Mouse (Mus musculus): ENCODE data around the gene Grk5. TPM values are rescaled to one million over a fixed set of nuclear protein-coding genes. Genes with fewer than 3 reads are reported as not detected.

The Grk5 gene
- polyA plus RNA-seq, 1 experiment from 2014 or later, result 0.72 TPM

DNA sequence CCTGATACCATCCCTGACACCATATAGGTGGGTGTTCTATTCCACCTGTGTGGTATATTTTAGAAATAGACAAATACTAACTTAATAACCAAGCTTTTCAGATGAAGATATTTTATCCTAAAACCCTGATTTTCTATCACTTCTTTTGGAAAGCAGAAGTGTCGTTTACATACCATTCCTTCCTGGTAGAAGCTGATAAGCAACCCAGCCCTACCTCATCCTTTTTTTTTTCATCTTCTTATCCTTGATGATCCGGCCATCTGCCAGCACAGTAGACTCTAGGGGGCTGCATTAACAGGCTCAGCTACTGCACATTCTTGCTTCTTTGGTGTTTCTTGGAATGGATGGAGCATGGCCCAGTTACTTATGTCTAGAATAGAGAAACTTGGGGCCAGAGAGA lies 195.7 kb downstream of the Grk5 start:
- WGBS (ENCODE audit: insufficient replicate concordance), result 27% methylated on average over 2 of the region's 2 CpGs
- H3K27ac ChIP-seq (ENCODE audit: low read length), result no peak overlapping the region
- no peak overlapping the region for H3K4me2 ChIP-seq (ENCODE audit: low read depth, low read length)
- ATAC-seq (ENCODE audit: low read depth), result no peak
- no peaks in the 10 kb centered on the region for H3K9me3 ChIP-seq (replicated peaks; ENCODE audit: control insufficient read depth, low read length)
- H3K4me1 ChIP-seq (ENCODE audit: control insufficient read depth, low read depth, low read length), result no peaks in the 10 kb centered on the region; the same call in 1 of the 2 replicates
- no peak overlapping the region for H3K4me3 ChIP-seq (ENCODE audit: low read depth, low read length)
- no peaks in the 10 kb centered on the region for H3K27me3 ChIP-seq (ENCODE audit: control insufficient read depth, insufficient read depth, low read depth, low read length)
- no peak overlapping the region for H3K9ac ChIP-seq (ENCODE audit: low read depth, low read length)
- H3K36me3 ChIP-seq (ENCODE audit: control insufficient read depth, insufficient read depth), result no peaks in the 10 kb centered on the region

DNA sequence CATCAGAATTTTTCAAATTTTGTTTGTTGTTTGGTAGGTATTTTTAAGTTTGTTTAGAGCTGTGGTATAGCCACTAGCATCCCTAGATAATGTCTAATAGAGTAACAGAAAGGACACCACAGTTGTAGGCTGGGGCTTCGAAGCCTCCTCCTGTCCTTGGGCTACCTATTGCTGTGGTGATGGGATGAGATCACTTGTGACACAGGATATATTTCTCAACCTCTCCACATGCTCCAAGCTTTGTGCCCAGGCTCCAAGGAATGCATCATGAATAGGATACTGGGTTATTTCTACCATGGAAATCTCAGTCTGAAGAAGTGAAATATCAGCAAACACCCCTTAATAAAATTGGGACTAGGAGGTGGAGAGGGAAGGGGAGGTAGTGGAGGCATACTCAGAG lies 198.2 kb downstream of the Grk5 start:
- no peaks in the 10 kb centered on the region for H3K36me3 ChIP-seq (ENCODE audit: control insufficient read depth, insufficient read depth)
- no peak for ATAC-seq (ENCODE audit: low read depth)
- H3K4me3 ChIP-seq (ENCODE audit: low read depth, low read length), result no peak overlapping the region
- no peak overlapping the region for H3K4me2 ChIP-seq (ENCODE audit: low read depth, low read length)
- no peaks in the 10 kb centered on the region for H3K27me3 ChIP-seq (ENCODE audit: control insufficient read depth, insufficient read depth, low read depth, low read length)
- no peak overlapping the region for H3K27ac ChIP-seq (ENCODE audit: low read length)
- no peaks in the 10 kb centered on the region for H3K9me3 ChIP-seq (replicated peaks; ENCODE audit: control insufficient read depth, low read length)
- no peaks in the 10 kb centered on the region; the same call in 1 of the 2 replicates for H3K4me1 ChIP-seq (ENCODE audit: control insufficient read depth, low read depth, low read length)
- 82% methylated on average over 1 of the region's 1 CpGs for WGBS (ENCODE audit: insufficient replicate concordance)
- no peak overlapping the region for H3K9ac ChIP-seq (ENCODE audit: low read depth, low read length)

DNA sequence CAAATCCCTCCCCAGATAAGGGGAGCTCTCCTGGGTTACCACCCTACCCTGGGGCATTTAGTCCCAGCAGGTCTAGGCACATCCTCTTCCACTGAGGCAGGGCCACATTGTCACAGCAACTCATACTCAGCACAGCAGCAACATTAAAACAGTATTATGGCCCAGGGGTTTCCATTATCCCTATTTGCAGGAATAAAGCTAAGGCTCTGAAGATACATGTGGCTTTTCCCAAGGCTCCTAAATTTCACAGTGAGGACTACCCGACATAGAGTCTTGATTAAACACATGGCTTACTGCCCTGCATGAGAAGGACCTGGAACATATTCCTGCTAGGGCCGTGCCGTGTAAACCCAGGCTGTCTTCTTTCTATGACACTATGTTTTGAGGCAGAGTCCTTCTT lies 199.5 kb downstream of the Grk5 start:
- H3K27ac ChIP-seq (ENCODE audit: low read length), result no peak overlapping the region
- H3K9ac ChIP-seq (ENCODE audit: low read depth, low read length), result no peak overlapping the region
- no peak for ATAC-seq (ENCODE audit: low read depth)
- H3K27me3 ChIP-seq (ENCODE audit: control insufficient read depth, insufficient read depth, low read depth, low read length), result no peaks in the 10 kb centered on the region
- no peaks in the 10 kb centered on the region for H3K36me3 ChIP-seq (ENCODE audit: control insufficient read depth, insufficient read depth)
- WGBS (ENCODE audit: insufficient replicate concordance), result 67% methylated on average over 3 of the region's 3 CpGs
- no peak overlapping the region for H3K4me3 ChIP-seq (ENCODE audit: low read depth, low read length)
- no peaks in the 10 kb centered on the region for H3K9me3 ChIP-seq (replicated peaks; ENCODE audit: control insufficient read depth, low read length)
- H3K4me1 ChIP-seq (ENCODE audit: control insufficient read depth, low read depth, low read length), result no peaks in the 10 kb centered on the region
- no peak overlapping the region for H3K4me2 ChIP-seq (ENCODE audit: low read depth, low read length)

DNA sequence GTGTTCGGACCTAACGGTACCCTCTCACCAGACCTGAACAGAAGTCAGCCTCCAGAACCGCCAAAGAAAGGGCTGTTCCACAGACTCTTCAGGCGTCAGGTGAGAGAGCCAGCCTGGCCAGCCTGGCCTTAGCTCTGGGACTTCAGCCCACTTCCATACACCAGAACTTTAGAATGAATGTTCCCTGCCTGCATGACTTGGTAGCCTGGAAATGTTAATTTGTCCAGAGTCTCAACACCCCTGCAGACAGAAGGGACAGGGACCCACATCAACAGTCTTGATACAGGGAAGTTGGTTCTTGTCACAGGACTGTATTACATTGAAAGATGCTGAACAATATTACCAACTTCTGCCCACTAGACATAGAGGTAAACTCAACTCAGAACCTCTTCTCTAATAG lies 201.0 kb downstream of the Grk5 start:
- no peak overlapping the region for H3K9ac ChIP-seq (ENCODE audit: low read depth, low read length)
- H3K4me3 ChIP-seq (ENCODE audit: low read depth, low read length), result no peak overlapping the region
- no peak overlapping the region for H3K4me2 ChIP-seq (ENCODE audit: low read depth, low read length)
- ATAC-seq (ENCODE audit: low read depth), result no peak
- H3K36me3 ChIP-seq (ENCODE audit: control insufficient read depth, insufficient read depth), result no peaks in the 10 kb centered on the region
- H3K27me3 ChIP-seq (ENCODE audit: control insufficient read depth, insufficient read depth, low read depth, low read length), result no peaks in the 10 kb centered on the region
- no peaks in the 10 kb centered on the region for H3K9me3 ChIP-seq (replicated peaks; ENCODE audit: control insufficient read depth, low read length)
- 73% methylated on average over 4 of the region's 4 CpGs for WGBS (ENCODE audit: insufficient replicate concordance)
- H3K4me1 ChIP-seq (ENCODE audit: control insufficient read depth, low read depth, low read length), result no peaks in the 10 kb centered on the region
- H3K27ac ChIP-seq (ENCODE audit: low read length), result no peak overlapping the region

DNA sequence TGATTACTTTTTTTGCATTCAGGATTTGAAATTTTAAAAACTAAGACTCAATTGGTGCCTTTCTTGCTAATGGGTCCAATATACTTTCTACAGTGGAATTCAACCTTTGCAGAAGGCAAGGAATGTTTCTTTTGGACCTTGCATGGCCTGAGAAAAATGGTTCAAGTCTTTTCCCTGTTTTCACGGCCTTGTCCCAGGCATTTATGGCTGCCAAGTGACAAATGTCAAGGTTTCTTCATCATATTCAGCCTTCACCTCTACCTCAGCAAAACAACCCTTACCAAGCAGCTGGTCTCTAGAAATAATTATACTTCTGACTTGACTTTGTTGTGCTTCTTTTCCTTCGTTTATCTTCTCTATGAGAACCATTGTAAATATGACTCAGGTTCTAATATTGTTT lies 207.2 kb downstream of the Grk5 start:
- Histone ChIP-seq H3K27me3 (ENCODE audit: control insufficient read depth, insufficient read depth, low read depth, low read length) (no peaks in the 10 kb centered on the region), H3K4me2 (ENCODE audit: low read depth, low read length) (no peak overlapping the region), H3K9me3 (replicated peaks; ENCODE audit: control insufficient read depth, low read length) (no peaks in the 10 kb centered on the region), H3K4me3 (ENCODE audit: low read depth, low read length) (no peak overlapping the region), H3K9ac (ENCODE audit: low read depth, low read length) (no peak overlapping the region), H3K4me1 (ENCODE audit: control insufficient read depth, low read depth, low read length) (no peaks in the 10 kb centered on the region), H3K36me3 (ENCODE audit: control insufficient read depth, insufficient read depth) (no peaks in the 10 kb centered on the region), H3K27ac (ENCODE audit: low read length) (no peak overlapping the region)
- no peak for ATAC-seq (ENCODE audit: low read depth)
- 69% methylated on average over 2 of the region's 2 CpGs for WGBS (ENCODE audit: insufficient replicate concordance)

DNA sequence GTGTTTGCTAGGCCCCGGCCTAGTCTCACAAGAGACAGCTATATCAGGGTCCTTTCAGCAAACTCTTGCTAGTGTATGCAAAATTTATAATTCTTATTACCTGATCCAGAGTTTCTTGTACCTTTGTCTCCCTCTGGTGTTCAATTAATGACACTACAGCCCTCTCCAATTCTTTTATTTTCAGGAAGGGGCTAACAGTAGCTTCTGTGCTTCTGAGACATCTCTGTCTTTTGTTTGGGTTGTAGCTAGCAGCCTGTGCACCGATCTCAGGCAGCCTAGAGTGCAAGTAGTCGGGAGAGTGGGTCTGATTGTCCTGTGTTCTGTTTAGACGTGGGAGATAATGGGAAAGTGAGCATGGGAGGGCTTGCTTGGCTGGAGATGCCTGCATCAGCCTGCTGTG lies 208.2 kb downstream of the Grk5 start:
- WGBS (ENCODE audit: insufficient replicate concordance), result 15% methylated on average over 4 of the region's 4 CpGs
- Histone ChIP-seq H3K4me3 (ENCODE audit: low read depth, low read length) (no peak overlapping the region), H3K27me3 (ENCODE audit: control insufficient read depth, insufficient read depth, low read depth, low read length) (no peaks in the 10 kb centered on the region), H3K36me3 (ENCODE audit: control insufficient read depth, insufficient read depth) (no peaks in the 10 kb centered on the region), H3K9ac (ENCODE audit: low read depth, low read length) (no peak overlapping the region), H3K27ac (ENCODE audit: low read length) (no peak overlapping the region), H3K9me3 (replicated peaks; ENCODE audit: control insufficient read depth, low read length) (no peaks in the 10 kb centered on the region), H3K4me1 (ENCODE audit: control insufficient read depth, low read depth, low read length) (no peaks in the 10 kb centered on the region), H3K4me2 (ENCODE audit: low read depth, low read length) (no peak overlapping the region)
- ATAC-seq (ENCODE audit: low read depth), result no peak

DNA sequence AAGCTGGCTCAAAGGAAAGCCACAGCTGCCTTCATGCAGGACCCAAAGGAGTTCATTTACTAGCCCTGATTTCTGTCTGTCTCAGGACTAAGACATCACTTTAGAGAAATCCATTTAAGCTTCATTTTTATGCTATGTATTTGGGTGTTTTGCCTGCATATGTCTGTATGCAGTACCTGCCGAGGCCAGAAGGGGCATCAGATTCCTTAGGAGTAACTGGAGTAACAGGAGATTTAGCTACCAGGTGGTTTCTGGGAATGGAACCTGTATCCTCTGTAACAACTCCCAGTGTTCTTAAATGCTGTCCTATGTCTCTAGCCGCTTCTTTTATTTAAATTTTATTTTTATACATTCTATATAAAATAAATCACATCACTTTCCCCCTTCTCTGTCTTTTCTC lies 220.6 kb downstream of the Grk5 start:
- Histone ChIP-seq H3K9me3 (replicated peaks; ENCODE audit: control insufficient read depth, low read length) (no peaks in the 10 kb centered on the region), H3K27ac (ENCODE audit: low read length) (no peak overlapping the region), H3K27me3 (ENCODE audit: control insufficient read depth, insufficient read depth, low read depth, low read length) (no peaks in the 10 kb centered on the region), H3K36me3 (ENCODE audit: control insufficient read depth, insufficient read depth) (no peaks in the 10 kb centered on the region), H3K9ac (ENCODE audit: low read depth, low read length) (no peak overlapping the region), H3K4me3 (ENCODE audit: low read depth, low read length) (no peak overlapping the region), H3K4me2 (ENCODE audit: low read depth, low read length) (no peak overlapping the region), H3K4me1 (ENCODE audit: control insufficient read depth, low read depth, low read length) (no peaks in the 10 kb centered on the region)
- 47% methylated on average over 2 of the region's 2 CpGs for WGBS (ENCODE audit: insufficient replicate concordance)
- ATAC-seq (ENCODE audit: low read depth), result no peak

DNA sequence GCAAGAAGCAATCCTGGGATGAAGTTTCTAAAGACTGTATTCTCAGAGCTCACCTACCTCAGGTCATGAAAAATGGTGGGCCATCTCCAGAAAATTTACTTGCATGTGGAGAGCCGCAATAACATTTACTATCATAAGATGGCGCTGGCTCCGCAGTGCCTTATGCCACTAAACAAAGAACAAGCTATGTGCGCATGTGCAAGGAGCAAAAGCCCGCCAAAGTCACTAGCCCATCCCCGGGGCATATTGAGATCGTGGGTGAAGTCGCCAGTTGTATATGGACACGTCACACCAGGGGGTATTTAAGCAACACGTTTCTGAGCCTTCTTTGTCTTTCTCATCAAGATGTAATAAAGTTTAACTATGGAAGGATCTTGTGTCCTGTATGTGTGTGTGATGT lies 241.5 kb downstream of the Grk5 start:
- H3K4me3 ChIP-seq (ENCODE audit: low read depth, low read length), result no peak overlapping the region
- no peak for ATAC-seq (ENCODE audit: low read depth)
- no peak overlapping the region for H3K27ac ChIP-seq (ENCODE audit: low read length)
- no peaks in the 10 kb centered on the region for H3K27me3 ChIP-seq (ENCODE audit: control insufficient read depth, insufficient read depth, low read depth, low read length)
- H3K4me2 ChIP-seq (ENCODE audit: low read depth, low read length), result no peak overlapping the region
- no peaks in the 10 kb centered on the region for H3K9me3 ChIP-seq (replicated peaks; ENCODE audit: control insufficient read depth, low read length)
- H3K4me1 ChIP-seq (ENCODE audit: control insufficient read depth, low read depth, low read length), result no peaks in the 10 kb centered on the region
- H3K9ac ChIP-seq (ENCODE audit: low read depth, low read length), result no peak overlapping the region
- H3K36me3 ChIP-seq (ENCODE audit: control insufficient read depth, insufficient read depth), result no peaks in the 10 kb centered on the region
- 77% methylated on average over 10 of the region's 10 CpGs for WGBS (ENCODE audit: insufficient replicate concordance)

DNA sequence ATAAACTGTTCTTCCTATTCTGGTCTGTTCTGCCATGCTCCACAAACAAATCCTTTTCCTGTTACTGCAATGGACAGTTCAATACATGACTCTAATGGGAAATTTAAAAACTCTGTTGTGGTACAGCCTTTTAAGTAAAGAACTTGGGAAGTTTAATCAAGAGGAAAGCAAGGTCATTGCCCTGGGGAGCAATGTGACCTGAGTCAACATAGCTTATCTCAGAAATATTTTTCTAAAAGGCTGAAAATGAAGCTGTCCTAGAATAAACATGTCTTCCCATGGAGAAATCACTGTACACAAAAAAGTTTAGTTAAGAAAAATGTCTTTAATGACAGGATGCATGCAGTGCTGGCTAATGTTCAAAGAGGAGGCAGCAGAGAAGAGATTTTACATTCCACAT lies 249.1 kb downstream of the Grk5 start:
- Histone ChIP-seq H3K9ac (ENCODE audit: low read depth, low read length) (no peak overlapping the region), H3K4me1 (ENCODE audit: control insufficient read depth, low read depth, low read length) (peaks cover 9% of the 10 kb centered on the region), H3K27ac (ENCODE audit: low read length) (no peak overlapping the region), H3K36me3 (ENCODE audit: control insufficient read depth, insufficient read depth) (no peaks in the 10 kb centered on the region), H3K27me3 (ENCODE audit: control insufficient read depth, insufficient read depth, low read depth, low read length) (no peaks in the 10 kb centered on the region), H3K9me3 (replicated peaks; ENCODE audit: control insufficient read depth, low read length) (no peaks in the 10 kb centered on the region), H3K4me3 (ENCODE audit: low read depth, low read length) (no peak overlapping the region), H3K4me2 (ENCODE audit: low read depth, low read length) (no peak overlapping the region)
- no peak for ATAC-seq (ENCODE audit: low read depth)

All from liver, embryonic 16.5 days (tissue).